Mouse (Mus musculus): Measurements from ENCODE around the gene 1190005I06Rik. TPM values are rescaled to one million over a fixed set of nuclear protein-coding genes. Genes with fewer than 3 reads are reported as not detected.

Gene 1190005I06Rik
- total RNA-seq, 2 experiments from 2014 or later, result 0.18 TPM; not detected in 1

GRCm38 (mm10) chr8:120622161-120622560 is 25.3 kb downstream of the 1190005I06Rik start:
- no peak for ATAC-seq (ENCODE audit: poor library complexity, severe bottlenecking)

- no peak for ATAC-seq (ENCODE audit: poor library complexity, severe bottlenecking)
These were observed 27.0 kb downstream of the 1190005I06Rik start for GRCm38 (mm10) chr8:120620441-120620840.

DNA sequence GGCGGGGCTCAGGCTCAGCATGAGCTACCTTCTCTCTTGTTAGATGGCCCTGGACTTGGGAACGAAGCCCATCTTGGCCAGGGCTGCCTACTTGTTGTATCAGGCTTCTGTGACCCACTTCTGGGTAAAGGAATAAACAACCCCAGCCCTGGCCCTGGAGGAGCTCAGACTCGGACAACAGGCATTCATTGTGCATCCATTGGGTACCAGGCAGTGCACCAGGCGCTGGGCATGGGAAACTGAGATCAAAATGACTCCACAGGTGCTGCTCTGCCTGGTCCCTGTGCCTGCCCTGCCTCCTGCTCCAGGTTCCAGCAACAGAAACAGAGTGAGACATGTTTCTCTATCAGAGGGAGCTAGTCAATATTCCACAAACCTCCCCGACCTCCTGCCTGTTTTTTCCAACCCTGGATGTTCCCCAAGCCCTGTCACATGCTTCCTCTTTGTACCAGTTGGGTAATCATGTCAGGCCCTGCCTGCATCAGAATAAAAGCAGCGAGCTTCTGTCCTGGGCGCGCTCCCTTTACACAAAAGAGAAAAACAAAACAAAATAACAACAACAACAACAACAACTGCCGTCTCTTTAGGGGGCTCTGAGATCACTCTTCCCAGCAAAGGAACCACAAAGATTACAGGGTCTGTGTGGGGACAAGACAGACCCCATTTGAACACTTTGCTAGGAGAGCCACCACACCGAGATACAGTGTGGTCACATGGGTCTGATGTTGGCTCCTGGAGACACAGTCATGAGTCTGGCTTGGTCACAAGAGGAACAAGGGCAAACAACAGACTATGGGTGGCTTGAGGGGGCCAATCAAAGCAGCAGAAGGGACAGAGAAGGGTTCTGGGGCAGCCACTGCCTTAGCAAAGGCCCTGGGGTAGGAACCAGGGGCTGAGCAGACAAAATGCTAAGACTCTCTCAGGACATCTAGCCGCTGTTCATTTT is 27.9 kb downstream of the 1190005I06Rik start:
- peak; percentile 53 for ATAC-seq (ENCODE audit: poor library complexity, severe bottlenecking)

GRCm38 (mm10) chr8:120618110-120618509 is 29.3 kb downstream of the 1190005I06Rik start:
- ATAC-seq (ENCODE audit: poor library complexity, severe bottlenecking), result peak; percentile 87

DNA sequence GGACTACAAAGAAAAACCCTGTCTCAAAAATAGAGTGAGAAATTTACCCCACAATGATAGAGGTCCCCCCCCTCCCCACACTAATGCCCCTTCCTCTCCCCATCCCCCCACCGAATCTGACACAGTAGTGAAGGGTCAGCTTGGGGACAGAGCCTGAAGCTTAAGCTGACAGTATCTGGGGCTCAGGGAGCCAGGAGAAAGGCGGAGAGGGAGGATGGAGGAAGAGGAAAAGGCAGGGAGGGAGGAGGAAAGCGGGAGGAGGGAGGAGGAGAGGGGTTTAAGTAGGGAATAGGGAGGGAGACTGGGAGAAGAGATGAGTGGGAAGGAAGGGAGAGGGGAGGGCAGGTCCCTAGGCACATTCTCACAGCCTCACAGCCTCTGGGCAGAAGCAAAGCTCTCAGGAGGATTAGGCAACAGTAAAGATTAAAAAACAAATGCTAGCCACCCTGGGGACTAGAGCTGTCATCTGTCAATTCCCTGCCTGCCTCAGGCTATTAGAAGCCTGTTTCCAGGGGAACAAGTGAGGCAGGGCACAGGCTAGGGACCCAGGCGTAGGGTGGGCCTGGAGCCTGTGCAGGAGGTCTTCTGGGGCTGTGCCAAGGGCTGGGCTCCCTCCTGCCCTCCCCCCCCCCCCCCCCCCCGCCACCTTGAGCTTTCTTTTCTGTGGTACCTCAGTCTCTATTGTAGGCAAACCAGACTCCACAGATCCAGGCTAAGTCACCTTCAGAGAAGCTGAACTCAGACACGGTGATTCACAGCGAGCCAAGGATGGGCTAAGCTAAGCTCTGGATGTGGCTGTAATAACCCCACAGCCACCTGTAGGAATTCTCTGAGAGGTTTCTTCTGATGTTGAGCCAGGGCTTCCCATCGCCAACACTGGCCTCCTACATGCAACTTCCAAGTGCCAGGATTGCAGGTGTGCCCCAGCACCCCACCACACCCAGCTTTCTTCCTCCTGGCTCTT is 30.5 kb downstream of the 1190005I06Rik start:
- ATAC-seq (ENCODE audit: poor library complexity, severe bottlenecking), result no peak

GRCm38 (mm10) chr8:120614491-120614890 is 32.9 kb downstream of the 1190005I06Rik start:
- no peak for ATAC-seq (ENCODE audit: poor library complexity, severe bottlenecking)

GRCm38 (mm10) chr8:120610824-120611223 is 36.6 kb downstream of the 1190005I06Rik start:
- no peak for ATAC-seq (ENCODE audit: poor library complexity, severe bottlenecking)

DNA sequence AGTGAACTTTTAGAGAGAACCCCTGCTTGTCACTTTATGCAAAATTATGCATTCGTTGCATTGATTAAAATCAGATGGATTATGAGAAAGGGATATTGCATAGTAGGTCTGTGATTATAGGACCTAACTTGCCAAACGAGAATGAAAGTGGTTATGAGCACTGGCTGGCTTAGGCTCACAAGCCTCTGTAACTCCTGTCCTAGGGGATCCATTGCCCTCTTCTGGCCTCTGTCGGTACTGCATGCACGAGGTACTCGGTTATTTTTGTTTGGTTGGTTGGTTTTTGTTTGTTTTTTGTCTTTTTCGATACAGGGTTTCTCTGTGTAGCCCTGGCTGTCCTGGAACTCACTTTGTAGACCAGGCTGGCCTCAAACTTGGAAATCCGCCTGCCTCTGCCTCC is 39.5 kb downstream of the 1190005I06Rik start:
- peak; percentile 96 for ATAC-seq (ENCODE audit: poor library complexity, severe bottlenecking)

DNA sequence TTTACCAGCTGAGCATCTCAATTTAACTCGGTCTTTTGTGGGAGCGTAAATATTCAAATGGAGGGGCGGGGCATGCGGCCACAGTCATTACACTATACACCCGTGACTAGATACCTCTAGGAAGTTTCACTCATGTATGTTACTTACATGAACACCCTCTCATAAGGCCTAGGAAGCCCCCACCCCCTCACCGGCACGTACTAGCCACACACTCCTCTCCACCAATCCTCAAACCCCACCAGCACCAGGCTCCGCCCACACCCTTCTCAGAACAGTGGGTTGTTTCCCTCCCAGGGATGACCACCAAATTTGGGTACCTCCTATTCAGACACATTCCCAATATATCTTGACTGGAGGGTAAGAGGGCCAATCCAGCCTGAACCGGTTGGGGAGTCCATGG is 40.0 kb downstream of the 1190005I06Rik start:
- ATAC-seq (ENCODE audit: poor library complexity, severe bottlenecking), result 0 out of 2 replicates have a peak, but pooled peaks have one; percentile 6

DNA sequence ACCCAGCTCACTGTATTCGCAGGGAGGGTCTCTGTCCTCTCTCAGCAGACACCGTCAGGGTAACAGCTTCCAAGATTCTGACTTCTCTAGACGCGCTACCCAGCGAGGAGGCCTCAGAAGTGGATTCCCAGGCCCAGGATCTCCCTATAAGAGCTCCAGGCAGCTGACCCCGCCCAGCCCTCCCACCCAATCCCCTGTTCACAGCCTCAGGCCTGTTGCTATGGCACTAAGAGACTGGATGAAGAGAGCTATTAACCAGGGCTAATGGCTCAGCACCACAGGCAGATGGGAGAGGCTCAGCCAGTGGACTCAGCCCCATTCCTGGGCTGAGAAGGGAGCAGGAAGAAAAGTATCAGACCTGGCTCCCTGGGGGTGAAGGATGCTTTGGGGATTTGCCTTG is 44.8 kb downstream of the 1190005I06Rik start:
- no peak for ATAC-seq (ENCODE audit: poor library complexity, severe bottlenecking)

- peak; percentile 80 for ATAC-seq (ENCODE audit: poor library complexity, severe bottlenecking)
These were observed 47.9 kb downstream of the 1190005I06Rik start for GRCm38 (mm10) chr8:120599504-120599903.

GRCm38 (mm10) chr8:120598579-120598978 is 48.9 kb downstream of the 1190005I06Rik start:
- no peak for ATAC-seq (ENCODE audit: poor library complexity, severe bottlenecking)

DNA sequence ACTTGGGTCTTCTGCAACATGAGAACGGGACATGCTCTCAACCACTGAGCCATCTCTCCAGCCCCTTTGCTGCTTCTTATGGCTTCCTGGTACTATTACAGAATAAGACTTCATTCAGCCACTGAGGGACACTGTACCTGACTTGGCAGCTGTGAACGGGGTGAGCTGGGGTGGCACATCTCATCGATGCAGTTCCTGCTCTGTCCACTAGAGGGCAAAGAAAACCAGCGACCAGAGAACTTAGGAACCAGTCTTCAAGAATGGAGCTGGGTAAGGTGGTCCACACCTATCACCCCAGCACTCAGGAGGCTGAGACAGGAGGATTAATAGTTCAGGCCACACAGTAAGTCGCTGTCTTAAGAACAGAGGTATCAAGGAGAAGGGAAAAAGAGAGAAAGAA is 51.5 kb downstream of the 1190005I06Rik start:
- ATAC-seq (ENCODE audit: poor library complexity, severe bottlenecking), result peak; percentile 79

DNA sequence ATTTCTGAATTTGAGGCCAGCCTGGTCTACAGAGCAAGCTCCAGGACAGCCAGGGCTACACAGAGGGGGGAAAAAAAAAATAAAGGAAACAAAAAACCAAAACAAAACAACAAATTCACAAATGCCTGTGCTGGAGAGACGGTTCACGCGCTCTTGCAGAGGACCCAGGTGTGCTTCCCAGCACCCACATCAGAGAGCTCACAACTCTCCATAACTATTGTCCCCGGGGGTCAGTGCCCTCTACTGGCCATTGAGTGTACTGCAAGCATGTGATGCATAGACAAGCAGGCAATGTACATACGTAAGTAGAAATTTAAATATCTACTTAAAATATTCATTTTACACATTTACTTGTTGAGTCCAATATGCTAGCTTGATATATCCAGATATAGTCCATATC is 52.9 kb downstream of the 1190005I06Rik start:
- 0 out of 2 replicates have a peak, but pooled peaks have one; percentile 31 for ATAC-seq (ENCODE audit: poor library complexity, severe bottlenecking)

- no peak for ATAC-seq (ENCODE audit: poor library complexity, severe bottlenecking)
These were observed 55.7 kb downstream of the 1190005I06Rik start for GRCm38 (mm10) chr8:120591587-120592292.

GRCm38 (mm10) chr8:120589921-120590320 is 57.5 kb downstream of the 1190005I06Rik start:
- no peak for ATAC-seq (ENCODE audit: poor library complexity, severe bottlenecking)

DNA sequence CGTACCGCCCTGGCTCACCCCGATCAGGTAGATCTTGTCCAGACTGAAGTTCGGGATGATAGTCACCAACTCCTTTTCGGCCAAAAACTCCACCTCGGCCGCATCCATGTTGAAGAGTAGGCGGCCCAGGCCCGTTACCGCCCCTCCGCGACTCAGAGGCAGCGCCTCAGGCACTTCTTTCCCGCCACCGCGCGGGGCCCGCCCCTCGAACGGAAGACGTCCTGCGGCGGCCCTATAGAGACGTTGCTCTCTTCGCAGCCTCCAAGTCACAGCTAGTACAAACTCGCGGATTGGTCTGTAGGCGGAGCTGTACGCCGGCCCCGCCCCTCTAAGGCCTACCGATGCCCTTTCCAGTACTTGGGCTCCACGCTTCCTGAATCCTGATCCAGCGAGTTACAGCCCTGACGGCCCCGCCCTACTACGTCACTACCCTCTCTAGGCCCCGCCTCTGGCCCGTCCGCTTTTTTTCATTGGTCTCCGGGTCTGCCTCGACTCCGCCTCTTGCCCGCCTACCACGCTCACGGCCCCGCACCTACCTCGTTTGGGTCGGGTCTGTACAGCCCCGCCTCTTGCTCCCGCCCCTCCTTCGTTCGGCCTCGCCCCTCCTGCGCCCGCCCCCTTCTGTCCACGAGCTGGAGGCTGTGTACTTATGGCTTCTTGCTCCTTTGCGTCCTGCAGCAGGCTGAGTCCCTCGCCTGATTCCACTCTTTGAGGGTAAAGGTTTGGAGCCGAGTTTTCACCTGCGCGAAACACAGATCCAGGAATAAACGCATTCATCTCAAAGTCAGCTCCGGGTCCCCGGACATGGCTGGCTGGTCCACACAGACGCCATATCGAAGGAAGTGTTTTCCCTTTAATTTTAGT is 58.3 kb downstream of the 1190005I06Rik start, which contains the start of gene Gins2:
Gins2 (minus strand) TSS at position 397 of the 864 bp plus-strand sequence.
- ATAC-seq (ENCODE audit: poor library complexity, severe bottlenecking), result peak; percentile 96

- no peak for ATAC-seq (ENCODE audit: poor library complexity, severe bottlenecking)
These were observed 61.9 kb downstream of the 1190005I06Rik start for GRCm38 (mm10) chr8:120585521-120585920.

DNA sequence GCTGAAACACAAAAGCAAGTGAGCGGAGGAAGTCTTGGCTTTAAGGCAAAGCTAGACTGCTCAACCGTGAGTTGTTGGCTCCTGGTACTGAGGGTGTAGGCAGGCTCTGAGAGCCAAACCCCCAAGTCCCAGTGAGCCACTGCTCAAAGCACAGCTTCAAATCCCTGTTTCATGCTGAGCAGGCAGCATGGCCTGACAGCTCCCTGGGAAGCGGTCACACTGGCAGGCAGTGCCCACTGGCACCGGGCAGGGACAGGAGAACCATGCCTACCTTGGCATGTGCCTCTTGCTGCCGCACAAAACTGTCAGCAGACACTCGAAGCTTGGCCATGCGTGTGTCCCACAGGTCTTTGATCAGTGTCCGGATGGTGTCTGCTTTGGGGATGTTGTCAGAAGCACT is 65.6 kb downstream of the 1190005I06Rik start:
- no peak for ATAC-seq (ENCODE audit: poor library complexity, severe bottlenecking)

Data from megakaryocyte, adult 5-6 weeks (primary cell).